Mouse (Mus musculus): ENCODE measurements around the gene Pald1.

GRCm38 (mm10) chr10:61385174-61385573, 1.8 kb upstream of the Pald1 start:
- TF ChIP-seq TAL1 (IDR thresholded peaks at IDR 0.05; ENCODE audit: low read length): no peak
- no peak for TF ChIP-seq GATA1 (IDR thresholded peaks at IDR 0.05; ENCODE audit: low read length)
